Mouse (Mus musculus) CD4-positive naive resting alpha-beta T cell, adult 76 days (primary cell): Measurements from ENCODE around the gene Gm3667. TPM values are rescaled to one million over a fixed set of nuclear protein-coding genes. Genes with fewer than 3 reads are reported as not detected.

Experiments
- total RNA-seq: library from RNA; stranded (reverse); gene quantifications from one replicate; pipeline ENCODE4 v1.2.4, GENCODE M21; 2023

Gm3667 gene
- total RNA-seq, result not detected

DNA sequence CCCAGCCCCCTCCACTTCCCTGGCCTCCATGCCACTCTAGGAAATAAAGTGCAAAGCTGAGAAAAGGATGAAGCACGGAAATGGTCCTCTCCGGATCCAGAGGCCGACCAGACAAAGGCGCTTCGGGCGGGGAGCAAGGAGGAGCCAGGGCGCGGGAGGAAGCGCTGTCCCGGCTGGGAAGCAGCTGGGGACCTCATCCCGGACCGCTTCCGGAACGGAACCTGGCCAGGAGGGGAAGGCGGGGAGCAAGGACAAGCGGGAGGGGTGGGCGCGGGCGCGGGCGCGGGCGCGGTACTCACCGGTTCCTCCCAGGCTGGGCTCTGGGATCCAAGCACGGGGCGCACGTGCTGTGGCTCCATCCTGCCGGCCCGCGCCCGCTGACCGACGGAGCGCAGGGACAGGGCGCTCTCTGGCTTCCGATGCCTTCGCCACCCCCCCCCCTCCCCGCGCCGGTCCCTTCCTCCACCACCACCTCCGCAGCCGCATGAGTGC is at the start of gene Gm3667:
TSS of gene Gm3667 (minus strand) at position 442 of the 492 bp plus-strand sequence.

GRCm38 (mm10) chr14:6840211-6840610 is 49.6 kb downstream of the Gm3667 start, which contains the start of gene Gm3642:
Gene Gm3642 (minus strand): TSS chr14:6840311.

Other genes starting within 250 kb of the Gm3667 start
- not detected for gene Gm10251, start 205.8 kb downstream of the Gm3667 start, total RNA-seq
- not detected for gene Gm8050, start 169.7 kb downstream of the Gm3667 start, total RNA-seq
- gene Gm3636, start 147.6 kb downstream of the Gm3667 start, total RNA-seq, result 0.94 TPM
- not detected for gene Gm8362, start 115.6 kb downstream of the Gm3667 start, total RNA-seq
- gene Gm3642, start 49.7 kb downstream of the Gm3667 start, total RNA-seq, result not detected
- not detected for gene Gm6356, start 83.9 kb upstream of the Gm3667 start, total RNA-seq
- not detected for gene Gm10406, start 137.5 kb upstream of the Gm3667 start, total RNA-seq
- gene Gm3685, start 155.0 kb upstream of the Gm3667 start, total RNA-seq, result not detected
- gene Gm3696, start 210.7 kb upstream of the Gm3667 start, total RNA-seq, result not detected
- gene Gm6676, start 235.4 kb upstream of the Gm3667 start, total RNA-seq, result not detected